Mouse (Mus musculus) T-helper 17 cell (primary cell): Measurements from ENCODE around the gene Gm2916.
"Not testable (repeated sequence)": the region's sequence is repeated elsewhere in the genome, so short reads cannot be mapped to it uniquely, and the experiment has no call there.

Experiments used
- in situ Hi-C, 2 experiments: fragments of 300-600 bp; cut with MboI, MseI; formaldehyde crosslinking; loops; 1 replicate in 1 of 2; 2 replicates in 1 of 2; pipeline ENCODE4 v1.15.1; 2025; ENCODE audit warnings: high pct_unique_total_duplicates in 2 of 2

Gm2916 gene

GRCm38 (mm10) chr14:3883872-3884271 is at the start of gene Gm2916:
Gene Gm2916, plus strand, starts transcription at chr14:3884172.
- in situ Hi-C loops = not testable (repeated sequence)

- in situ Hi-C loops = loop anchor here in 1 of 2 experiments (25.0 kb wide), 1 partner anchor 409 kb away; the partner anchor contains the start of genes Gm10408 and Gm3005
Measured at GRCm38 (mm10) chr14:3845945-3846344, 38.0 kb upstream of the Gm2916 start, which contains the start of gene Gm3033. Gene Gm3033, plus strand, starts transcription at chr14:3846245.

GRCm38 (mm10) chr14:3931456-3931855 is 47.5 kb downstream of the Gm2916 start, which contains the start of gene Gm3029:
Gene Gm3029, plus strand, starts transcription at chr14:3931756.
- in situ Hi-C loops = loop anchor here (5.0 to 10.0 kb wide), 2 partner anchors 1053 to 1056 kb away; partner anchors contain the start of gene Gm8297 (in 1 of the 2)

- in situ Hi-C loops = not testable (repeated sequence)
Measured at GRCm38 (mm10) chr14:3963247-3963646, 79.3 kb downstream of the Gm2916 start, which contains the start of gene Gm3095. Gene Gm3095, plus strand, starts transcription at chr14:3963547.
